Mouse (Mus musculus): Measurements from ENCODE around the gene Cd101. TPM values are rescaled to one million over a fixed set of nuclear protein-coding genes. Genes with fewer than 3 reads are reported as not detected.

The Cd101 gene
- polyA plus RNA-seq, 1 experiment from 2014 or later, result 0.09 TPM

- H3K9me3 ChIP-seq (replicated peaks; ENCODE audit: control insufficient read depth, low read length), result no peaks in the 10 kb centered on the region
- H3K27me3 ChIP-seq (ENCODE audit: control insufficient read depth, insufficient read depth, low read length), result no peaks in the 10 kb centered on the region
- peak overlapping the region; percentile 39 for H3K27ac ChIP-seq (ENCODE audit: low read length)
- ATAC-seq (ENCODE audit: insufficient read depth, low FRiP score), result no peak
- WGBS, result 44% methylated on average over 7 of the region's 7 CpGs
- H3K4me1 ChIP-seq (ENCODE audit: control insufficient read depth, insufficient read depth, low read length), result peaks cover 3% of the 10 kb centered on the region; the same call in 1 of the 2 replicates
- no peaks in the 10 kb centered on the region for H3K36me3 ChIP-seq (ENCODE audit: control insufficient read depth, insufficient read depth, low read length)
- H3K4me2 ChIP-seq (ENCODE audit: low read depth, low read length), result no peak overlapping the region
- H3K4me3 ChIP-seq (replicated peaks; ENCODE audit: low read length), result no peak overlapping the region
- H3K9ac ChIP-seq (ENCODE audit: low read length), result no peak overlapping the region
Measured at GRCm38 (mm10) chr3:101031456-101032142, 2.2 kb upstream of the Cd101 start.

DNA sequence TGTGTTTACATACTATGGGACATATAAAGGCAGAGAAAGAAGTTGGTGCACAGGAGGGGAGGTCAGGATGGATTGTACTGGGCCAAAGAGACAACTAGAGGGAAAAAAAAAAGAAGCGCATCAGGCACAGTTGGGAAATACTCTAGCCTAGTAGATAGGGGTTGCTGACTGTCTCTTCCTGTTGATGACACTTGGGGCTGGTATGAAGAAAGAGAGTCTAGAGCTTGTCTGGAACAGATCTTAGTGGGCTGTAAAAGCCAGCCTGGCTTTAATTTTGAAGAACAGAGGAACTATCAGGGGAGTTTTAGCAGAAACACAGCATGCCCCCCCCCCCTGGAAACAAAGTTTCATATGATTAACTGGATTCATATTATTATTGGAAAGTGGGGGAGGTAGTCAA, 1.3 kb upstream of the Cd101 start:
- no peaks in the 10 kb centered on the region for H3K27me3 ChIP-seq (ENCODE audit: control insufficient read depth, insufficient read depth, low read length)
- ATAC-seq (ENCODE audit: insufficient read depth, low FRiP score), result no peak
- H3K4me3 ChIP-seq (replicated peaks; ENCODE audit: low read length), result no peak overlapping the region
- no peak overlapping the region for H3K4me2 ChIP-seq (ENCODE audit: low read depth, low read length)
- WGBS, result 86% methylated on average over 1 of the region's 1 CpGs
- no peak overlapping the region for H3K9ac ChIP-seq (ENCODE audit: low read length)
- peaks cover 3% of the 10 kb centered on the region; the same call in 1 of the 2 replicates for H3K4me1 ChIP-seq (ENCODE audit: control insufficient read depth, insufficient read depth, low read length)
- H3K9me3 ChIP-seq (replicated peaks; ENCODE audit: control insufficient read depth, low read length), result no peaks in the 10 kb centered on the region
- H3K36me3 ChIP-seq (ENCODE audit: control insufficient read depth, insufficient read depth, low read length), result no peaks in the 10 kb centered on the region
- H3K27ac ChIP-seq (ENCODE audit: low read length), result no peak overlapping the region; the same call in 1 of the 2 replicates

DNA sequence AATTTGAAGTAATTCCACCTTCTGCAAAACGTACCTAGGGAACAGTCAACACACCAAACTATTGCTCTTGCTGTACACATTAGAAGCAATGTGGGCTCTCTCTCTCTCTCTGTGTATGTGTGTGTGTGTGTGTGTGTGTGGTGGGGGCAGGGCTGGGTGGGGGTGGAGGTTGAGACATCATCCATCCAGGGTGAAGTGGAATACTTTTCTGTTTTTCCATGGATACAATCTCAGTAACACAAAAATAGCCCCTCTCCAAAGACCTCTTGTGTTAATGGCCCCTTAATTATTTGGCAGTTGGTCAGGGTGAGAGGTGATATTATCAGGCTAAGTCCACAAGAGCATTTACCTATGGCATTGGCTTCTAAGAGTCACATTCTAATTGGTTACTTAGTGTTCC, 2.6 kb downstream of the Cd101 start:
- Histone ChIP-seq H3K36me3 (ENCODE audit: control insufficient read depth, insufficient read depth, low read length) (no peaks in the 10 kb centered on the region), H3K4me2 (ENCODE audit: low read depth, low read length) (no peak overlapping the region), H3K9me3 (replicated peaks; ENCODE audit: control insufficient read depth, low read length) (no peaks in the 10 kb centered on the region), H3K27me3 (ENCODE audit: control insufficient read depth, insufficient read depth, low read length) (no peaks in the 10 kb centered on the region), H3K4me1 (ENCODE audit: control insufficient read depth, insufficient read depth, low read length) (peaks cover 3% of the 10 kb centered on the region; the same call in 1 of the 2 replicates), H3K27ac (ENCODE audit: low read length) (no peak overlapping the region), H3K4me3 (replicated peaks; ENCODE audit: low read length) (no peak overlapping the region), H3K9ac (ENCODE audit: low read length) (no peak overlapping the region)
- ATAC-seq (ENCODE audit: insufficient read depth, low FRiP score), result no peak
- WGBS, result 53% methylated on average over 1 of the region's 1 CpGs

- no peaks in the 10 kb centered on the region for H3K36me3 ChIP-seq (ENCODE audit: control insufficient read depth, insufficient read depth, low read length)
- no peak overlapping the region for H3K27ac ChIP-seq (ENCODE audit: low read length)
- H3K4me1 ChIP-seq (ENCODE audit: control insufficient read depth, insufficient read depth, low read length), result no peaks in the 10 kb centered on the region
- no peak overlapping the region for H3K4me3 ChIP-seq (replicated peaks; ENCODE audit: low read length)
- H3K9me3 ChIP-seq (replicated peaks; ENCODE audit: control insufficient read depth, low read length), result no peaks in the 10 kb centered on the region
- ATAC-seq (ENCODE audit: insufficient read depth, low FRiP score), result no peak
- H3K27me3 ChIP-seq (ENCODE audit: control insufficient read depth, insufficient read depth, low read length), result no peaks in the 10 kb centered on the region
- WGBS, result 85% methylated on average over 6 of the region's 6 CpGs
- no peak overlapping the region for H3K4me2 ChIP-seq (ENCODE audit: low read depth, low read length)
- H3K9ac ChIP-seq (ENCODE audit: low read length), result no peak overlapping the region
Measured at GRCm38 (mm10) chr3:101022967-101023366, 6.4 kb downstream of the Cd101 start.

DNA sequence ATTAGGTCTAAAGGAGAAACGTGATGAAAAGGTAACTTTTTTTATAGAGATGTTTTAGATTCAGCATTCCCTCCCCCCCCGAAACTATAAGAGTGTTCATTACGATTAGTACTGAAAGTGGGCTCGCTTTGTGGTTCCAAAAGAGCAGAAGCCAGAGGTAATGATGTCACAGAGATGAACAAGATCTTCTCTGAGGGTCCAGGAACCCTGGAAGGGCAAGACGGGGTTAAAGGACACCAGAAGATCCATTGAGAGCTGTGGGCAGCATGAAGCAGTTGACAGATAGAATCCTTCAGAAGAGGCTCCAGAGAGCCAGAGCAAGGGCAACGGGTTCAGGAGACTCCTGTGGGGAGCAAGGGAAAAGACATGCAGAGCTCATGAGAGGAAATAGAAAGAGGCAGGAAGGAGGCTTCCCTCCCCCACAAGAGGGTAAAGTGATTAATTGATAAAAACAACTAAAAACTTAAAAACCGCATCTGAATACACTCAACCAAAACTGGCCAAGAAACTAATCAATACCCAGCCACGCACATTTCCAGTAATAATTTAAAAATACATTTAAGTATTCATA, 7.8 kb downstream of the Cd101 start:
- Histone ChIP-seq H3K36me3 (ENCODE audit: control insufficient read depth, insufficient read depth, low read length) (no peaks in the 10 kb centered on the region), H3K4me1 (ENCODE audit: control insufficient read depth, insufficient read depth, low read length) (no peaks in the 10 kb centered on the region), H3K9ac (ENCODE audit: low read length) (no peak overlapping the region), H3K4me2 (ENCODE audit: low read depth, low read length) (no peak overlapping the region), H3K9me3 (replicated peaks; ENCODE audit: control insufficient read depth, low read length) (no peaks in the 10 kb centered on the region), H3K27ac (ENCODE audit: low read length) (no peak overlapping the region), H3K4me3 (replicated peaks; ENCODE audit: low read length) (no peak overlapping the region), H3K27me3 (ENCODE audit: control insufficient read depth, insufficient read depth, low read length) (no peaks in the 10 kb centered on the region)
- 72% methylated on average over 8 of the region's 8 CpGs for WGBS
- ATAC-seq (ENCODE audit: insufficient read depth, low FRiP score), result no peak

DNA sequence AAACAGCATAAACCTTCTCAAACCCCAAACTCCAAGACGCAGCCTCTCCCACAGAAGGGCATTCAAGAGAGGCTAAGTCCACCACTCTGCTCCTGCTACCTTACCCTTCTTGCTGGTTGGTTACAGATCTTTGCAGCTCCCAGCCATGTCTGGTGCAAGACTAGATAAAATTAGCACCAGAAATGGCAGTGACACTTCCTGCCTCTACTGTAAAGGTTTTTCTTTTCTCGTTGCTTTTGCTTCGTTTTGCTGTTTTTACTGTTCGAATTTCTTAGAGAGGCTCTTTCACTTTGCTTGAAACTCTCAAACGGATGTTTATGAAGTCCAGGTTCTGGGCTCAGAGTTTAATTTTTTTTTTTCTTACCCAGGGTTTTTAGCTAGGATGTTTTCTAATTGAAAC, 8.3 kb downstream of the Cd101 start:
- WGBS, result 79% methylated on average over 5 of the region's 5 CpGs
- no peak overlapping the region for H3K4me3 ChIP-seq (replicated peaks; ENCODE audit: low read length)
- no peaks in the 10 kb centered on the region for H3K9me3 ChIP-seq (replicated peaks; ENCODE audit: control insufficient read depth, low read length)
- H3K27ac ChIP-seq (ENCODE audit: low read length), result no peak overlapping the region
- H3K4me2 ChIP-seq (ENCODE audit: low read depth, low read length), result no peak overlapping the region
- H3K36me3 ChIP-seq (ENCODE audit: control insufficient read depth, insufficient read depth, low read length), result no peaks in the 10 kb centered on the region
- H3K27me3 ChIP-seq (ENCODE audit: control insufficient read depth, insufficient read depth, low read length), result no peaks in the 10 kb centered on the region
- H3K9ac ChIP-seq (ENCODE audit: low read length), result no peak overlapping the region
- ATAC-seq (ENCODE audit: insufficient read depth, low FRiP score), result no peak
- H3K4me1 ChIP-seq (ENCODE audit: control insufficient read depth, insufficient read depth, low read length), result no peaks in the 10 kb centered on the region

GRCm38 (mm10) chr3:101018494-101018893, 10.9 kb downstream of the Cd101 start:
- no peaks in the 10 kb centered on the region for H3K36me3 ChIP-seq (ENCODE audit: control insufficient read depth, insufficient read depth, low read length)
- H3K27ac ChIP-seq (ENCODE audit: low read length), result no peak overlapping the region
- H3K4me2 ChIP-seq (ENCODE audit: low read depth, low read length), result no peak overlapping the region
- H3K4me1 ChIP-seq (ENCODE audit: control insufficient read depth, insufficient read depth, low read length), result no peaks in the 10 kb centered on the region; the same call in 1 of the 2 replicates
- H3K4me3 ChIP-seq (replicated peaks; ENCODE audit: low read length), result no peak overlapping the region
- H3K9me3 ChIP-seq (replicated peaks; ENCODE audit: control insufficient read depth, low read length), result no peaks in the 10 kb centered on the region
- ATAC-seq (ENCODE audit: insufficient read depth, low FRiP score), result no peak
- 66% methylated on average over 6 of the region's 6 CpGs for WGBS
- H3K27me3 ChIP-seq (ENCODE audit: control insufficient read depth, insufficient read depth, low read length), result no peaks in the 10 kb centered on the region
- H3K9ac ChIP-seq (ENCODE audit: low read length), result no peak overlapping the region

- H3K27me3 ChIP-seq (ENCODE audit: control insufficient read depth, insufficient read depth, low read length), result no peaks in the 10 kb centered on the region
- no peaks in the 10 kb centered on the region for H3K36me3 ChIP-seq (ENCODE audit: control insufficient read depth, insufficient read depth, low read length)
- H3K27ac ChIP-seq (ENCODE audit: low read length), result no peak overlapping the region
- H3K9ac ChIP-seq (ENCODE audit: low read length), result no peak overlapping the region
- H3K9me3 ChIP-seq (replicated peaks; ENCODE audit: control insufficient read depth, low read length), result no peaks in the 10 kb centered on the region
- no peak overlapping the region for H3K4me2 ChIP-seq (ENCODE audit: low read depth, low read length)
- H3K4me3 ChIP-seq (replicated peaks; ENCODE audit: low read length), result no peak overlapping the region
- H3K4me1 ChIP-seq (ENCODE audit: control insufficient read depth, insufficient read depth, low read length), result no peaks in the 10 kb centered on the region; the same call in 1 of the 2 replicates
- ATAC-seq (ENCODE audit: insufficient read depth, low FRiP score), result no peak
- 72% methylated on average over 7 of the region's 7 CpGs for WGBS
Measured at GRCm38 (mm10) chr3:101016050-101016449, 13.3 kb downstream of the Cd101 start.

DNA sequence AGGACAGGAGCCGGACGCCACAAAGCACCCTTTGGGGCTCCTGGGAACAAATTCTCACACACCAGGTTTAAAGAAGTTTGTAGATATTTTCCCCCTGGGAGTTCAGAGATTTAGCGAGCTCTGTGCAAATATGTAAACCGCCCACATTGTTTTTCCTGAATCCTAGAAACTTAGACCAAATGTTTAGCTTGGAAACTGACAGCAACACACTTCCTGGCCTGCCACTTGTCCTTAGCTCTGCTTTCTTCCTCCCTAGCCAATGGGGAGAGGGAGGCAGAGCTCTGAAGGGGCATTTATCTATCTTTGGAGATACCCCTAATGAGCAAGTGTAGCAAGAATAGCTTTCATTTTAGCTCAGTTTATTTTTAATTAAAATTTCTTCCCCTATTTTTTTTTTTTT, 14.1 kb downstream of the Cd101 start:
- H3K9me3 ChIP-seq (replicated peaks; ENCODE audit: control insufficient read depth, low read length), result no peaks in the 10 kb centered on the region
- no peak overlapping the region for H3K4me2 ChIP-seq (ENCODE audit: low read depth, low read length)
- WGBS, result 32% methylated on average over 4 of the region's 4 CpGs
- no peak overlapping the region for H3K27ac ChIP-seq (ENCODE audit: low read length)
- H3K4me1 ChIP-seq (ENCODE audit: control insufficient read depth, insufficient read depth, low read length), result no peaks in the 10 kb centered on the region; the same call in 1 of the 2 replicates
- no peaks in the 10 kb centered on the region for H3K36me3 ChIP-seq (ENCODE audit: control insufficient read depth, insufficient read depth, low read length)
- no peak overlapping the region for H3K9ac ChIP-seq (ENCODE audit: low read length)
- ATAC-seq (ENCODE audit: insufficient read depth, low FRiP score), result no peak
- no peak overlapping the region for H3K4me3 ChIP-seq (replicated peaks; ENCODE audit: low read length)
- H3K27me3 ChIP-seq (ENCODE audit: control insufficient read depth, insufficient read depth, low read length), result no peaks in the 10 kb centered on the region

Data from stomach, embryonic 16.5 days (tissue).